Mouse (Mus musculus) brown adipose tissue, adult 24 weeks (tissue): ENCODE data around the gene Ctsj. TPM values are rescaled to one million over a fixed set of nuclear protein-coding genes. Genes with fewer than 3 reads are reported as not detected.
"Not testable (repeated sequence)": the region's sequence is repeated elsewhere in the genome, so short reads cannot be mapped to it uniquely, and the experiment has no call there.

Experiments used
- H3K27ac ChIP-seq: fragments of 200-500 bp; replicated peaks from 2 replicates; pipeline ENCODE4 v1.5.1; 2012; ENCODE audit warnings: low read depth, mild to moderate bottlenecking, low read length
- H3K4me1 ChIP-seq: fragments of 200-500 bp; 2 replicates; pipeline ENCODE4 v1.6.1; 2012; ENCODE audit warnings: low read length, mixed read lengths; ENCODE audit not compliant: control insufficient read depth, insufficient read depth, insufficient read length
- H3K4me3 ChIP-seq: fragments of 200-500 bp; 2 replicates; pipeline ENCODE4 v1.5.1; 2012; ENCODE audit warnings: low read depth, mild to moderate bottlenecking, low read length, moderate library complexity; ENCODE audit not compliant: insufficient read depth
- polyA plus RNA-seq: library from polyadenylated mRNA; stranded (reverse); fragments of >200 nt; gene quantifications from 2 replicates; pipeline ENCODE4 v1.2.4, GENCODE M21; 2012; ENCODE audit not compliant: missing spikeins, insufficient read depth, insufficient read length

Gene Ctsj
- not detected in 2 replicates for polyA plus RNA-seq

DNA sequence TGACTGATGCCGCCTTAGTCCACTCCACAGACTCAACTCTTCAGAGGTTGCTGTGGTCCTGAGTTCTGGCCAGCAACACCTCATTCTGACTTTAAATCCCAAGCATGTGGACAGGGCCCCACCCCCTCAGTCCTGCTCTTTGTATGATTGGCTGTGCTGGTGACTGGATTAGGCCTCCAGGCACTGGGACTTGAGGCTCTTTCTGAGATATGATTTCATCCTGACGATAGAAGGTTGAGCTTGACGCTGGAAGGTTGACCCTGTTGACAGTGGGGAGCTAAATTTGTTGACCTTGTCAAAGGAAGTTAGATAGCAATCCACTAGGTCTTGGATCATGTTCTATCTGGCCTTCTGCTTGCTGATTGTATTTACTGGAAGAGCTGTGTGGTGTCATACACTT lies at the start of gene Ctsj:
Gene Ctsj, minus strand, starts transcription at position 101 of the 400 bp plus-strand sequence.
- Histone ChIP-seq H3K4me3 (no peak within 1 kb of the TSS), H3K4me1 (no peaks in the 10 kb centered on the region), H3K27ac (no peak within 1 kb of the TSS)

DNA sequence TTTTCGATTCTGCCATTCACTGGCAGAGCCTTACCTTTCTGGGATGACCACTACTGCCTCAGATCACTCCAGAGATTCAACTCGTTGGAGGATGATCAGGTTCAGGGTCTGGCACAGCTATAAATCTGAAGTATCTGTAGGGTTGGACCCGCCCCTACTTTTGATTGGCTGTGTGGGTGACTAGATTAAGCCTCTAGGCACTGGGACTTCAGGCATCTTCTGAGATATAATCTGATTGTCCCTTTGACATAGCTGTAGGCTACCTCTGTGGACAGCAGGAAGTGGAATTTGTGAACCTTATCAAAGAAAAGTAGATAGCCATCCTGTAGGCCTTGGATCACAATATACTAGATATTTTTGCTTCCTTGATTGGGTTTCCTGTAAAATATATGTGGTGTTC lies 34.8 kb upstream of the Ctsj start, which contains the start of gene Ctsq:
Gene Ctsq, minus strand, starts transcription at position 101 of the 400 bp plus-strand sequence.
- no peaks in the 10 kb centered on the region for H3K4me1 ChIP-seq
- no peak within 1 kb of the TSS for H3K4me3 ChIP-seq
- H3K27ac ChIP-seq, result no peak within 1 kb of the TSS

DNA sequence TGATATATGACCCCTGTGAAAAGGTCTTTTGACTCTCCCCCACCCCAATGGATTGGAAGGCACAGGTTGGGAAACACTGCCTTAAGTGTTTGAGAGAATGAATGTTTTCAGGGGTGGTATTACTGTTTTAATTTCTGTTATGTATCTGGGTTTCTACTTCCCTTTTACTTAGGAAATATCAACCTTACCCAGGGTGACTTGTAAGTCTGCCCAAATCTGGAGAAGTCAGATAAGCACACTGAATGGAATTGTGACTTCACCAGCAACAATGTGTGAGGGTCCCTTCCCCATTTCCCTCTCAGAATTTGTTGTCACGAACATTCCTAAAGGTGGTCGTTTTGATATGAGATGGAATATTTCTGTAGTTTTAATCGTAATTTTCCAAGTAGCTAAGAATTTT lies 17.0 kb upstream of the Ctsj start:
- Histone ChIP-seq H3K4me3 (no peak overlapping the region), H3K27ac (no peak overlapping the region), H3K4me1 (no peaks in the 10 kb centered on the region)

DNA sequence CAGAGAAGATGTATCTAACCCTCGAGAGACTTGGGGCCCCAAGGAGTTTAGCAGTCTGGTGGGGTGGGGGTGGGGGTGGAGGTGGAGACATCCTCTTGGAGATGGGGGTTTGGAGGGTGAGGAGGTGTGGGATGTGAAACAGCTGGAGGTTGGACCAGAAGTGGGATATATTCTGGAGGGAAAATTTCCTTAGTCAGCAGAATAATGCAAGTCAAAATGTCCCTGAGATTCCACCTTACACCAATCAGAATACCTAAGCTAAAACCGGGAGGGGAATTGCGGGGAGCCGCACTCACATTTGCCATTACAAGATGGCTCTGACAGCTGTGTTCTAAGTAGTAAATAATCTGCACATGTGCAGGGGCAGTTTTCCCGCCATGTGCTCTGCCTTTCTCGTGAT lies 16.1 kb upstream of the Ctsj start:
- H3K4me3 ChIP-seq, result no peak overlapping the region
- no peaks in the 10 kb centered on the region for H3K4me1 ChIP-seq
- no peak overlapping the region for H3K27ac ChIP-seq

DNA sequence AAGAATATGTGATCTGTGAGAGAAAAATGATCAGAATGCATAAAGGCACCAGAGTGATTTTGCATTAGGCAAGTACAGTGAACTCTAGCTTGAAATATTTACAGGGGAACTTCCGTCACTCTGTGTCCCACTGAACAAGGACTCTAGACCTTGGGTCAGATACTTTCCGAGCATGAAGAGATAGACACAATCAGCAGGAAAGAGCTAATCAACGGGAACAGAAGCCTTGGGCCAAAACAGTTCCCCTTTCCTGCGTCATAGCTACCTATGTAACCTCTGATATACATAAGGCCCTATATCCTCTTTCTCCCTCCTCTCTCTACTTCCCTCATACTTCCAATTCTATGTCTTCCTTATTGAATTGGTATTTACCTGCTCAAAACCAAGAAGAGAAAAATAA lies 4.4 kb upstream of the Ctsj start:
- Histone ChIP-seq H3K4me3 (no peak overlapping the region), H3K4me1 (no peaks in the 10 kb centered on the region)

DNA sequence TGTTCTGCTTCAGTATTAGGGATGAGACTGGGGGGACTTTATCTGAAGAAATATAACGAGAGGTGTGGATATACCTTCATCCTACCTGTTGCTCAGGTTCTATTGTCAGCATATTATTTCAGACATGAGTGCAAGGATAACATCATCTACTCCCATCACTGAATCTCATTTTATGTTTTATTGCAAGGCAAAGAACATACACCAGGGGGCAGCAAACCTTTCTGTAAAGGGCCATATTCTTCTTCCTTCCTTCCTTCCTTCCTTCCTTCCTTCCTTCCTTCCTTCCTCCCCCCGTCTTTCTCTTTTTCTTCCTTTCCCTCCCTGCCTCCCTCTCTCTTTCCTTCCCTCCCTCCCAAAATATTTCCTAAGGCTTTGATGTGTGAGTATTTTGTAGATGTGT lies 8.2 kb downstream of the Ctsj start:
- no peak overlapping the region for H3K27ac ChIP-seq
- H3K4me1 ChIP-seq, result no peaks in the 10 kb centered on the region
- no peak overlapping the region for H3K4me3 ChIP-seq

More for the DNA sequence above, 4.4 kb upstream of the Ctsj start:
- H3K27ac ChIP-seq, result no peak overlapping the region

DNA sequence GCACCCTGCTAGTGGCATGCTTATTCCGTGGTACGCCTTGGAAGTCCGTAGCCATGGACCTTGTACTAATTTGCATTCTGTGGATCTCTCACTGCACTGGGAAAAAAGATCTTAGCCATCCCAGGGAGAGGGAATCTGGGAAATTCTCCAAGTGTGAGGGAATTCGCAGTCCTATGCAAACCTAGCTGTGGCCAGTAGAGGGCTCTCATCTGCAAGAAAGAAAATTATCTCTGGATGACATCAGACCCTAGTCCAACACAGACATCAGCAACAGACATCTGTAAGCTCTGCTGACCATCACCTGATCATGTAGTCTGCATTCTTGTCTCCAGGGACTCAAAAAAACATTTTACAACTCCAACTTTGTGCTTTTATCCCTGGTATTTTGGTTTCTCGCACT lies 18.8 kb downstream of the Ctsj start:
- not testable (repeated sequence) for H3K4me1 ChIP-seq, H3K4me3 ChIP-seq, H3K27ac ChIP-seq

DNA sequence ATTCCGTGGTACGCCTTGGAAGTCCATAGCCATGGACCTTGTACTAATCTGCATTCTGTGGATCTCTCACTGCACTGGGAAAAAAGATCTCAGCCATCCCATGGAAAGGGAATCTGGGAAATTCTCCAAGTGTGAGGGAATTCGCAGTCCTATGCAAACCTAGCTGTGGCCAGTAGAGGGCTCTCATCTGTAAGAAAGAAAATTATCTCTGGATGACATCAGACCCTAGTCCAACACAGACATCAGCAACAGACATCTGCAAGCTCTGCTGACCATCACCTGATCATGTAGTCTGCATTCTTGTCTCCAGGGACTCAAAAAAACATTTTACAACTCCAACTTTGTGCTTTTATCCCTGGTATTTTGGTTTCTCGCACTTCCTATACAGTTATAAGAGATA lies 33.4 kb downstream of the Ctsj start:
- H3K4me3 ChIP-seq, H3K4me1 ChIP-seq, H3K27ac ChIP-seq: not testable (repeated sequence)

DNA sequence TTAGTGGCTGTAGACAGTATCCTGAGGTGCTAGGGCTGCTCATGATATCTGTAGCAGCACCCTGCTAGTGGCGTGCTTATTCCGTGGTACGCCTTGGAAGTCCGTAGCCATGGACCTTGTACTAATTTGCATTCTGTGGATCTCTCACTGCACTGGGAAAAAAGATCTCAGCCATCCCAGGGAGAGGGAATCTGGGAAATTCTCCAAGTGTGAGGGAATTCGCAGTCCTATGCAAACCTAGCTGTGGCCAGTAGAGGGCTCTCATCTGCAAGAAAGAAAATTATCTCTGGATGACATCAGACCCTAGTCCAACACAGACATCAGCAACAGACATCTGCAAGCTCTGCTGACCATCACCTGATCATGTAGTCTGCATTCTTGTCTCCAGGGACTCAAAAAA lies 41.8 kb downstream of the Ctsj start:
- not testable (repeated sequence) for H3K4me3 ChIP-seq, H3K27ac ChIP-seq, H3K4me1 ChIP-seq

DNA sequence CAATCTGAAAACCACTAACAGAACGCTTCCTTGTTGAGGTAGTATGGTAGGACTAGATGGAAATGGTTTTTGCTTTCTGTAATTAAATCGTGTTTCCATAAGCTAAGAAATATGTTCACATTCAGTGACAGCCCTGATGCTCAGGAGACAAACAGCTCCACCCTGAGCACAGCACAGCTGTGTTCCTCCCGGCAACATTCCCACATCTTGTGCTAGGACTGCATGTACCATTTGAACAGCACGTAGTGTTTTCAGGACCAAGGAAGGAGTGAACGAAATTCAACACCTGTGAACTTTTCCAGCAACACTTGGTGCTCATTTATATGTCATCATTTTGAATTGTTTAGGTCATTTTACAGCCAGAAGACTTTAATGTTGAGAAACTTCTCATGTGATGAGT lies 44.1 kb downstream of the Ctsj start:
- Histone ChIP-seq H3K27ac (no peak overlapping the region), H3K4me1 (no peaks in the 10 kb centered on the region)

More for the DNA sequence above, 44.1 kb downstream of the Ctsj start:
- no peak overlapping the region for H3K4me3 ChIP-seq

Other genes with a start within 250 kb of the Ctsj start
- not detected in 2 replicates for gene BC051665, start 219.6 kb downstream of the Ctsj start, polyA plus RNA-seq
- not detected in 2 replicates for gene Ctsll3, start 203.1 kb downstream of the Ctsj start, polyA plus RNA-seq
- not detected in 2 replicates for gene 4930486L24Rik, start 141.5 kb downstream of the Ctsj start, polyA plus RNA-seq
- gene Gm49392, start 109.1 kb downstream of the Ctsj start, polyA plus RNA-seq, result 0.83 and 1.4 TPM in 2 replicates
- gene Ctla2b, start 108.5 kb downstream of the Ctsj start, polyA plus RNA-seq, result 9.3 TPM in 1 of 2 replicates, not detected in the other
- gene Tpbpb, start 101.1 kb downstream of the Ctsj start, polyA plus RNA-seq, result not detected in 2 replicates
- 3.6 TPM in 1 of 2 replicates, not detected in the other for gene Gm49393, start 70.4 kb downstream of the Ctsj start, polyA plus RNA-seq
- gene Gm49391, start 69.4 kb downstream of the Ctsj start, polyA plus RNA-seq, result 2.2 and 10.1 TPM in 2 replicates
- 21.1 and 47.5 TPM in 2 replicates for gene Ctla2a, start 69.3 kb downstream of the Ctsj start, polyA plus RNA-seq
- gene Tpbpa, start 64.0 kb downstream of the Ctsj start, polyA plus RNA-seq, result not detected in 2 replicates
- gene Ctsq, start 34.7 kb upstream of the Ctsj start, polyA plus RNA-seq, result not detected in 2 replicates
- gene Ctsr, start 158.3 kb upstream of the Ctsj start, polyA plus RNA-seq, result not detected in 2 replicates
- not detected in 2 replicates for gene Cts6, start 197.5 kb upstream of the Ctsj start, polyA plus RNA-seq
- gene Cts8, start 249.4 kb upstream of the Ctsj start, polyA plus RNA-seq, result not detected in 2 replicates